Mouse (Mus musculus): ENCODE measurements around the gene Mocs1.

The Mocs1 gene

GRCm38 (mm10) chr17:49481876-49482275, 53.7 kb downstream of the Mocs1 start:
- DNase-seq (ENCODE audit: low spot score): no peak

- DNase-seq (ENCODE audit: low spot score): no peak
Measured at GRCm38 (mm10) chr17:49484435-49484834, 56.3 kb downstream of the Mocs1 start.

- DNase-seq (ENCODE audit: low spot score): no peak
Measured at GRCm38 (mm10) chr17:49489098-49489497, 60.9 kb downstream of the Mocs1 start.

GRCm38 (mm10) chr17:49493276-49493675, 65.1 kb downstream of the Mocs1 start:
- no peak for DNase-seq (ENCODE audit: low spot score)

GRCm38 (mm10) chr17:49498169-49498568, 70.0 kb downstream of the Mocs1 start:
- DNase-seq (ENCODE audit: low spot score): no peak

- no peak for DNase-seq (ENCODE audit: low spot score)
Measured at GRCm38 (mm10) chr17:49499635-49500034, 71.5 kb downstream of the Mocs1 start.

GRCm38 (mm10) chr17:49500234-49500633, 72.1 kb downstream of the Mocs1 start:
- DNase-seq (ENCODE audit: low spot score): no peak

DNA sequence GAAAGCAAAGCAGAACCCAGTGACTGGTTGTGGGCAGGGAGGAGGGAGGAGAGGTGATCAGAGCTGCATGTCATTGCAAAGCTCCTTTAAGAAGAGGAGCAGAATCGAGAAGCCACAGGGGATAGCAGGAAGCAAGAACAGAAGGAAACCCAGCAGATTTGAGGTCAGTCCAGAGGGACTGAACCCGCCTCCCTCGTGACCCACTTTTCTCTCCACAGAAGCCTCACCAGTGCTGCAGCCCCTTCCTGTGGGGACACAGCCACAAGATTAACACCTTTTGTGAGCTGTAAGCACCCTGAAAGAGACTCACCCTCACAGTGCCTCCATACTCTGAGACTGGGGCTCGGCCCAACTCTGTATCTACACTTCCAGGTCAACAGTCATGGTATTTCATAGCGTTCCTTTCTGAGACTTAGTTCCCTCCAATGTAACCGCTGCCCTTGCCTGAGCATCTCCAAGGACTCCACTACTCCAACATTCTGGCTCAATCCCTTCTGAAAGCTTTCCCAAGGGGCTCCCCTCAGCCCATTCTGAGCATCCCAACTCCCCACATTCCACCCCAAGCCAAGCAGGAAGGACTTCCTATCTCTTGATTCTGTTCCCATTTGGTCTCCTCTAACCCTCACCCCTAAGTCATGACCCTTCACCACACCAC, 75.2 kb downstream of the Mocs1 start:
- DNase-seq (ENCODE audit: low spot score): no peak

All from urinary bladder, postnatal 14 days (tissue).